Mouse (Mus musculus) forebrain, postnatal 0 days (tissue): Measurements from ENCODE around the gene Lrrn4cl. TPM values are rescaled to one million over a fixed set of nuclear protein-coding genes. Genes with fewer than 3 reads are reported as not detected.
A peak's percentile ranks its signal among the peaks of the same experiment; 100 is the strongest.

ENCODE experiments used
- ATAC-seq: fragments of 200-750 bp; cut with Nextera tagmentation; 2 replicates; pipeline ENCODE4 v1.8.0; 2017; ENCODE audit warnings: mild to moderate bottlenecking, moderate library complexity
- DNase-seq: peaks from one replicate; pipeline ENCODE4 v3.0.0-alpha.2; 2015
- H3K27ac ChIP-seq: fragments of 300-500 bp; sonication (generic); 2 replicates; pipeline ENCODE4 v1.5.1; 2014; ENCODE audit warnings: low read depth, mild to moderate bottlenecking, antibody characterized with exemption, low read length, moderate library complexity, mixed read lengths
- H3K27me3 ChIP-seq: fragments of 300-500 bp; sonication (generic); 2 replicates; pipeline ENCODE4 v1.6.1; 2014; ENCODE audit warnings: mild to moderate bottlenecking, low read length, mixed read lengths; ENCODE audit not compliant: insufficient read depth
- H3K36me3 ChIP-seq: fragments of 300-500 bp; sonication (generic); 2 replicates; pipeline ENCODE4 v1.6.1; 2014; ENCODE audit warnings: mild to moderate bottlenecking, moderate library complexity; ENCODE audit not compliant: insufficient read depth
- H3K4me1 ChIP-seq: fragments of 300-500 bp; sonication (generic); 2 replicates; pipeline ENCODE4 v1.6.1; 2014; ENCODE audit warnings: antibody characterized with exemption; ENCODE audit not compliant: insufficient read depth
- H3K4me2 ChIP-seq: fragments of 300-500 bp; sonication (generic); 2 replicates; pipeline ENCODE4 v1.6.1; 2014; ENCODE audit warnings: low read depth, mild to moderate bottlenecking, moderate library complexity
- H3K4me3 ChIP-seq: fragments of 300-500 bp; sonication (generic); 2 replicates; pipeline ENCODE4 v1.5.1; 2014; ENCODE audit warnings: low read depth, low read length, mixed read lengths
- H3K9ac ChIP-seq: fragments of 300-500 bp; sonication (generic); 2 replicates; pipeline ENCODE4 v1.6.1; 2014; ENCODE audit warnings: mild to moderate bottlenecking
- H3K9me3 ChIP-seq: fragments of 300-500 bp; sonication (generic); 2 replicates; pipeline ENCODE4 v1.6.1; 2016; ENCODE audit warnings: low read length
- CTCF ChIP-seq: sonication (generic); IDR thresholded peaks from 2 replicates; pipeline ENCODE4 v1.5.1; 2016; ENCODE audit warnings: antibody characterized with exemption, control low read depth, low read depth
- WGBS: fragments of 180-500 bp; shearing (Covaris S2); extraction: QIAGEN DNeasy Blood & Tissue Kit; methylation state at CpG from one replicate; pipeline ENCODE4 v1.1.7; 2014; 5-methylcytosine and 5-hydroxymethylcytosine counted together
- polyA plus RNA-seq: library from polyadenylated mRNA; unstranded; fragments of >200 nt; fragmentation: Nextera tagmentation; extraction: Ambion mirVana; gene quantifications from 2 replicates; pipeline ENCODE4 v1.2.1, GENCODE M21; 2015
- total RNA-seq: library from RNA; depleted of rRNA; stranded (reverse); fragments of >200 nt; gene quantifications from 2 replicates; pipeline ENCODE4 v1.2.3, GENCODE M21; 2014

Gene Lrrn4cl
- total and polyA plus RNA-seq, 2 experiments from 2014 or later: 0.88 to 2.6 TPM

DNA sequence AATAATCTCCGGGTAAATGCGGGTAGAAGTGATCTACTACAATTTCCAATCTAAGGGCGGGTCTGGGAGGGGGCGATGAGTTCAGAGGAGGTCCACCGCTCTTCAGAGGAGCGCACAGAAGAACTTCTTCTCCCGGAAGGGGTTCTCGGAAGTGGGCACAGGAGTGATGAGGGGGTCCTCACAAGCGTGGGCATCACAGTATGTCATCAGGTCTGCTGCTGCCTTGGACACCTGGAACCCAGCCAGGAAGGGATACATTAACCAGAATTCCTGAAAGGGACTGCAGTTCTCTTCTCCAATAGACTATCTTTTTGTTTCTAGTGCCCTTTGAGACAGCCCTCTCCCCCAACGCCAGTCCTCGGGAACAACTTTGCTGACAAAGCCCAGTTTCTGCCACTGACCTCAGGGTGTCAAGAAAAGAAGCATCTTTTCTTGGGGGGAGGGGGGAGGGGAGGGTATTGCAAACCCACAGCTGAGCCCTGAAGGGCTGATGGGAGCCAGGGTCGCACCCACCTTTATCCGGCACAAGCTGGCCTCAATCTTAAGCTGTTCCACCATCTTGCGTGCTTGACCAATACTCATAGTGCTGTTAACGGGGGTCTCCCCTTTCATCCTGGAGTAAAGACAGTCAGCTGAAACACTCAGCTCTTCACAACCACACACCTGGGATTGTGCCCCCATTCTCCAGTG is 12.4 kb upstream of the Lrrn4cl start:
- Histone ChIP-seq H3K4me2 (peak overlapping the region; percentile 84), H3K9ac (peak overlapping the region; percentile 97), H3K4me1 (peaks cover 5% of the 10 kb centered on the region), H3K27me3 (no peaks in the 10 kb centered on the region), H3K36me3 (peaks cover 26% of the 10 kb centered on the region), H3K9me3 (no peaks in the 10 kb centered on the region), H3K27ac (peak overlapping the region; percentile 98), H3K4me3 (peak overlapping the region; percentile 72)
- WGBS: 8% methylated on average over 15 of the region's 15 CpGs
- no peak for TF ChIP-seq CTCF
- peak; percentile 7 for ATAC-seq
- peak; percentile 67 for DNase-seq

DNA sequence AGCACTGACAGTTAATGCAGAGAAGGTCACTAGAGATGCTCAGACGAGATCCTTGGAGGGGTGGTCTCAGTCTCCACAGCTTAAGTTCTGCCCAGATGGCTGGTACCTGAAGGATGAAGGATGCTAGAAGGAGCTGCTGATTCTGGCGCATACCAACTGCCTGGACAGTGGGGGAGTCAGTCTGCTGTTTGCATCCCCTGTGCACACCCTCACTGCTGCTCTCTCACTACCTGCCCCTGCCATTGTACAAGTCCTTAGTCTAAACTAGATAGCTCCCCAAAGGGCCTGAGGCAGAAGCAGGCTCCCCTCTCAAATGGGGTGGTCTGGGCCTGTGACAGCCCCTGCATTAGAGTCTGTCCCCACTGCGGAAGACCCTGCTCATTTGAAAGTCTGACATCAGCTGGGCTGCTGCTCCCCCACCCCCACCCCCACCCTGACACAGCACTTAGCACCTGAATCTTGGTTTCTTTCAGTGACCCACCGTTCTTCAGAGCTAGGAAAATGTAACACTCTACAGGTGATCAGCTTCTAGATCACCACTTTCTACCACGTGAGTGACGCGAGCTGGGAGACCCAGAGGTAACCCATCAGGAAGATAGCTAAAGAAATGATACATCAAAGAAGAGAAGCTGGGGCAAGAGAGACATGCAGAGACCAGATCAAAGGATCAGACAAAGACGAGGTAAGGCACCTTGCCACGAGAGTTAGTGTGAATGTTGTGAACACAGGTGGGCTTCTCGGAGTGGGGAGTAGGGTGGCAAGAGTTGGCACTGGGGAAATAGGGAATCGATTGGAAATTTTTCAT is 11.3 kb upstream of the Lrrn4cl start, which contains the start of gene Gng3:
Gene Gng3, minus strand, starts transcription at position 92 of the 805 bp plus-strand sequence.
- Histone ChIP-seq H3K4me1 (peaks cover 5% of the 10 kb centered on the region), H3K9ac (peak within 1 kb of the TSS; percentile 97), H3K27ac (peak within 1 kb of the TSS; percentile 98), H3K36me3 (peaks cover 21% of the 10 kb centered on the region), H3K27me3 (no peaks in the 10 kb centered on the region), H3K4me2 (peak within 1 kb of the TSS; percentile 84), H3K9me3 (no peaks in the 10 kb centered on the region), H3K4me3 (peak within 1 kb of the TSS; percentile 72)
- no peak for TF ChIP-seq CTCF
- DNase-seq (peak; percentile 91), ATAC-seq (peak; percentile 76)
- WGBS: 23% methylated on average over 11 of the region's 11 CpGs

DNA sequence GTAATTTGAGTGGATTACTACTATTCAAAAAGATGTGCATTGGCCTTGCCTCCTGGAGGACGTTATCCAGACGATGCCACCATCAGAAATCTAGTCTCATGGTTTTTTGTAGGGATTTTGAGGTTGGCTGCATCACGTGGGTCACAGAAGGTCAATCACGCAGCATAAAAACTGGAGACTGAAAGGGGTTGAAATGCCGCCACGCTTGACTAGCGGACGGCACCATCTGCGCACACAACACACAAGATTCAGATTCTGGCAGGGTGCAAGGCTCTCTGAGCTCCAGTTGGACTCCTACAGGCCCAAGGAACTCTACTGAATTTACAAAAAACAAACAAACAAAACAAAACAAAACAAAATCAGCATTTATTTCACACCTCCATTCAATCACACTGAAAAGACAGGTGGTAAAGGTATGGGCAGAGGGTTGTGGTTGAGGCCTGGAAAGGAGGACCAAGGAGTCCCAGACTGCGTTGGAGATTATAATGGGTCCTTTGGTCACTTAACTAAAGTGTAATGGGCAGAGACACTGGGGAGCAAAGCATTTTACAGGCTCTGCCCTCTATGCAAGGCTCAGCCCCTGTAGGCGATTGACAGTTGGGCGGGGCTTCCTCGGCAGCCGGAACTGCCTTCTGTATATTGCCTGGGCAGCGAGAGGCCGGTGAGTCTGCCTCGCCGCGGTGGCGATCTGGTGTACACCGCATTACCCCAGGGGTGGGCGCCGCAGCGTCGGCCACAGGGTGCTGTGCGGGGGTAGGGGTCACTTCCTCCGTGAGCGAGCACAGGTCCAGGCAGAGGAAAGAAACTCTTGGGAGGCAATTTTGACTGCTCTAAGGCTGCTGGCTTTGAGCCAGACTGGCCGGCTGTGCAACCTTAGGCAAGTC is 10.4 kb upstream of the Lrrn4cl start:
- WGBS: 8% methylated on average over 29 of the region's 29 CpGs
- ATAC-seq: no peak
- H3K9ac ChIP-seq: peak overlapping the region; percentile 97

DNA sequence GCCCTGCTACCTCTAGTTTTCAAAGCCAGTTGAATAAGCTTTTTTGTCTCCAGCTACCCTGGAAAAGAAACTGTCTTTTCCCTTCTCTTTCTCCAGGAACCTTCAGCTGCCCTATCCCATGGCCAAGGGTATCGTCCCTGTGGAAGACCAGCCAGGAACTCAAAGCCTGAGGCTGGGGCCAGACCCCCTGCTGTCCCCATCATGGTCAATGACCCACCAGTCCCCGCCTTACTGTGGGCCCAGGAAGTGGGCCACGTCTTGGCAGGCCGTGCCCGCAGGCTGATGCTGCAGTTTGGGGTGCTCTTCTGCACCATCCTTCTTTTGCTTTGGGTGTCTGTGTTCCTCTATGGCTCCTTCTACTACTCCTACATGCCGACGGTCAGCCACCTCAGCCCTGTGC is 9.6 kb upstream of the Lrrn4cl start:
- H3K4me2 ChIP-seq: peak overlapping the region; percentile 84
- H3K9me3 ChIP-seq: no peaks in the 10 kb centered on the region

More for the DNA sequence above, 10.4 kb upstream of the Lrrn4cl start:
- Histone ChIP-seq H3K27me3 (no peaks in the 10 kb centered on the region), H3K27ac (peak overlapping the region; percentile 98), H3K9me3 (no peaks in the 10 kb centered on the region), H3K4me2 (peak overlapping the region; percentile 84), H3K36me3 (peaks cover 17% of the 10 kb centered on the region), H3K4me1 (peaks cover 5% of the 10 kb centered on the region), H3K4me3 (peak overlapping the region; percentile 72)
- TF ChIP-seq CTCF: no peak
- peak; percentile 64 for DNase-seq

DNA sequence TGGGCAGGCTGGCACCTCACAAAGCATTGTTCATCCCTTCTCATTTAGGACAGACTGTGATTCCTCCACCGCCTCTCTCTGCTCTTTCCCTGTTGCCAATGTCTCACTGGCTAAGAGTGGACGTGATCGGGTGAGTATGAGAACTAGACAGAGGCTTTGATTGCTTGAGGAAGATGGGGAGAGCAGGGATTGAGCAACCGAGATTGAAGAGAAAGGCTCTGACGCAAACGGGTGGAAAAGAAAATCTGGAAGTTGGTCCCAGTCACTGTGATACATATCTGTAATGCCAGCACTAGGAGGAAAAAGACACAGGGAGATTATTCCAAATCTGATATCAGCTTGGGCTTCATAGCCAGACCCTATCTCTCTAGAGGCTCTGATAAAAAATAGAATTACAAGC is 7.6 kb upstream of the Lrrn4cl start:
- H3K4me2 ChIP-seq: no peak overlapping the region
- H3K4me1 ChIP-seq: peaks cover 5% of the 10 kb centered on the region
- no peak for ATAC-seq
- H3K36me3 ChIP-seq: peaks cover 42% of the 10 kb centered on the region
- no peak for TF ChIP-seq CTCF
- H3K4me3 ChIP-seq: no peak overlapping the region
- no peak overlapping the region for H3K27ac ChIP-seq
- DNase-seq: no peak
- WGBS: 89% methylated on average over 6 of the region's 6 CpGs
- no peaks in the 10 kb centered on the region for H3K27me3 ChIP-seq
- H3K9me3 ChIP-seq: no peaks in the 10 kb centered on the region
- no peak overlapping the region for H3K9ac ChIP-seq

More for the DNA sequence above, 9.6 kb upstream of the Lrrn4cl start:
- Histone ChIP-seq H3K27me3 (no peaks in the 10 kb centered on the region), H3K9ac (peak overlapping the region; percentile 97), H3K4me1 (peaks cover 5% of the 10 kb centered on the region), H3K4me3 (peak overlapping the region; percentile 72), H3K27ac (peak overlapping the region; percentile 29; the same call in 1 of the 2 replicates), H3K36me3 (peaks cover 22% of the 10 kb centered on the region)
- no peak for TF ChIP-seq CTCF
- WGBS: 91% methylated on average over 7 of the region's 7 CpGs
- DNase-seq (no peak), ATAC-seq (no peak)

DNA sequence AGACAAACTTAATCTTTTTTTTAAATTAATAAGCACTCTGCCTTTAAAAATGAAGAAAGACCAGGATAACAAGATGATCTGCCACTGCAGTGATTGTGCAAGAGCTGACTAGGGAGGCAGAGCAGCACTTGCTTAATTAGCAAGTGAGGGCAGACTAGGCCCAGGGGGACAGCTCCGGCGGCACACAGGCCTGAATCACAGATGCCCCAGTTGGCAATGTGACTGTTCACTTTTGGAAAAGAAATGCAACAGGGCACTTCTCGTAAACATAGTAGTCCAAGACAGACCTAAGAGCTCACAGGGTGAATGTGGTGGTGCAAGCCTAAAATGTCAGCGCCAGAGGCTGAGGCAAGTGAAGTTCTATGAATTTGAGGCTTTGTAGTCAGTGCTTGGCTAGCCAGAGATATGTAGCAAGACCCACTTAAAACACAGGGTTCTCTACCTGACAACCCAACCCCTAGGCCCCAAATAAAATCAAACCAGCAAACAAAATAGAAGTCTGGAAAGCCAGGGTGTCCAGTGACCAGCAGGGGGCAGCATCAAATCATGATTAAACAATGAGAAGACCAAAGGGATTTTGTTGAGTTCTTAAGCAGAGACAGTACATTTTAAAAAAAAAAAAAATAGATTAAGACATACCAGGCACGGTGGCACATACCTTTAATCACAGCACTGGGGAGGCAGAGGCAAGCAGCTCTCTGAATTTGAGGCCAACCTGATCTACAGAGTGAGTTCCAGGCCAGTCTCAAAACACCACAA is 6.0 kb upstream of the Lrrn4cl start:
- H3K36me3 ChIP-seq: peaks cover 54% of the 10 kb centered on the region
- H3K4me2 ChIP-seq: no peak overlapping the region
- H3K9ac ChIP-seq: no peak overlapping the region
- H3K4me1 ChIP-seq: peaks cover 5% of the 10 kb centered on the region
- DNase-seq (peak; percentile 86), ATAC-seq (no peak)
- no peak overlapping the region for H3K4me3 ChIP-seq
- H3K27me3 ChIP-seq: no peaks in the 10 kb centered on the region
- H3K27ac ChIP-seq: no peak overlapping the region
- WGBS: 62% methylated on average over 5 of the region's 5 CpGs
- TF ChIP-seq CTCF: peak; percentile 80
- no peaks in the 10 kb centered on the region for H3K9me3 ChIP-seq
